Mouse (Mus musculus) midbrain, embryonic 13.5 days (tissue): Measurements from ENCODE around the gene Taldo1. TPM values are rescaled to one million over a fixed set of nuclear protein-coding genes. Genes with fewer than 3 reads are reported as not detected.
"Not testable (repeated sequence)": the region's sequence is repeated elsewhere in the genome, so short reads cannot be mapped to it uniquely, and the experiment has no call there.

Experiments used
- ATAC-seq: fragments of 200-750 bp; cut with Nextera tagmentation; 2 replicates; pipeline ENCODE4 v1.8.0; 2017; ENCODE audit warnings: mild to moderate bottlenecking, moderate TSS enrichment, moderate library complexity
- H3K27ac ChIP-seq: fragments of 300-500 bp; sonication (generic); 2 replicates; pipeline ENCODE4 v1.5.1; 2015; ENCODE audit warnings: inconsistent platforms, mild to moderate bottlenecking, moderate library complexity
- H3K27me3 ChIP-seq: fragments of 300-500 bp; sonication (generic); 2 replicates; pipeline ENCODE4 v1.6.1; 2015; ENCODE audit warnings: mild to moderate bottlenecking, inconsistent platforms
- H3K36me3 ChIP-seq: fragments of 300-500 bp; sonication (generic); 2 replicates; pipeline ENCODE4 v1.6.1; 2015; ENCODE audit warnings: mild to moderate bottlenecking, inconsistent platforms
- H3K4me1 ChIP-seq: fragments of 300-500 bp; sonication (generic); replicated peaks from 2 replicates; pipeline ENCODE4 v1.6.1; 2015; ENCODE audit warnings: inconsistent platforms
- H3K4me2 ChIP-seq: fragments of 300-500 bp; sonication (generic); replicated peaks from 2 replicates; pipeline ENCODE4 v1.6.1; 2015; ENCODE audit warnings: moderate library complexity, mild to moderate bottlenecking, inconsistent platforms
- H3K4me3 ChIP-seq: fragments of 300-500 bp; sonication (generic); replicated peaks from 2 replicates; pipeline ENCODE4 v1.5.1; 2015; ENCODE audit warnings: mild to moderate bottlenecking, inconsistent platforms
- H3K9ac ChIP-seq: fragments of 300-500 bp; sonication (generic); replicated peaks from 2 replicates; pipeline ENCODE4 v1.6.1; 2015; ENCODE audit warnings: mild to moderate bottlenecking, inconsistent platforms
- H3K9me3 ChIP-seq: fragments of 300-500 bp; sonication (generic); 2 replicates; pipeline ENCODE4 v1.6.1; 2016; ENCODE audit warnings: mild to moderate bottlenecking, inconsistent platforms
- WGBS: fragments of 180-500 bp; shearing (Covaris S2); methylation state at CpG from one replicate; pipeline ENCODE4 v1.1.7; 2015; 5-methylcytosine and 5-hydroxymethylcytosine counted together
- polyA plus RNA-seq: library from polyadenylated mRNA; unstranded; fragments of >200 nt; fragmentation: Nextera tagmentation; extraction: Ambion mirVana; gene quantifications from 2 replicates; pipeline ENCODE4 v1.2.1, GENCODE M21; 2015

Taldo1 gene
- polyA plus RNA-seq, 1 experiment from 2014 or later = 346 TPM

- peaks cover 3% of the 10 kb centered on the region; the same call in 1 of the 2 replicates for H3K36me3 ChIP-seq
- H3K4me2 ChIP-seq = no peak overlapping the region
- H3K27ac ChIP-seq = no peak overlapping the region
- 58% methylated on average over 9 of the region's 9 CpGs for WGBS
- ATAC-seq = no peak
- H3K4me1 ChIP-seq = peaks cover 14% of the 10 kb centered on the region
- no peak overlapping the region for H3K4me3 ChIP-seq
- no peak overlapping the region for H3K9ac ChIP-seq
- no peaks in the 10 kb centered on the region for H3K9me3 ChIP-seq
- H3K27me3 ChIP-seq = peaks cover 6% of the 10 kb centered on the region
These were observed 1.4 kb upstream of the Taldo1 start for GRCm38 (mm10) chr7:141390326-141391259.

GRCm38 (mm10) chr7:141392552-141393222, 688 bp downstream of the Taldo1 start:
- H3K4me2 ChIP-seq = peak overlapping the region; percentile 93
- peak overlapping the region; percentile 68 for H3K4me3 ChIP-seq
- no peaks in the 10 kb centered on the region for H3K9me3 ChIP-seq
- H3K4me1 ChIP-seq = peaks cover 14% of the 10 kb centered on the region
- H3K9ac ChIP-seq = peak overlapping the region; percentile 83
- 32% methylated on average over 9 of the region's 9 CpGs for WGBS
- H3K27me3 ChIP-seq = peaks cover 6% of the 10 kb centered on the region
- peak overlapping the region; percentile 79; the same call in 1 of the 2 replicates for H3K27ac ChIP-seq
- ATAC-seq = no peak
- peaks cover 21% of the 10 kb centered on the region for H3K36me3 ChIP-seq

DNA sequence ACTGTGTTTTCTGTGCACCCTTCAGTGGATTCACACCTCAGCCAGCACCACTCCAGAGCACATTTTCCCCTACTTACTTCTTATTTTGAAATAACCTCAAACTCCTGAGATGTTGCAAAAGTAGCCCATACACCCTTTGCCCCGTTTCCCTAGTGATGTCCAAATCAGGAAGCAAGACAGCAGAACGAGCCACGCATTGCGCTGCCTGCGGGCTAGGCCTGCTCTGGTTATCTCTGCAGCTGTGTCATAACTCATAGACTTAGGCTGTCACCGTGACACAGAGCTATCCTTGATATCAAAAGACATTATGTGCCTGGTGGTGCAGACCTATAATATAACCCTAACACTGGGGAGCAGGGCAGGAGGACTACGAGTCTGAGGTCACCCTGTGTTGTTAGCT, 2.2 kb downstream of the Taldo1 start:
- Histone ChIP-seq H3K27me3 (peaks cover 4% of the 10 kb centered on the region), H3K9ac (no peak overlapping the region), H3K4me2 (no peak overlapping the region), H3K9me3 (no peaks in the 10 kb centered on the region), H3K4me3 (no peak overlapping the region), H3K27ac (no peak overlapping the region), H3K4me1 (peaks cover 14% of the 10 kb centered on the region), H3K36me3 (peaks cover 35% of the 10 kb centered on the region)
- 88% methylated on average over 7 of the region's 7 CpGs for WGBS
- ATAC-seq = no peak

DNA sequence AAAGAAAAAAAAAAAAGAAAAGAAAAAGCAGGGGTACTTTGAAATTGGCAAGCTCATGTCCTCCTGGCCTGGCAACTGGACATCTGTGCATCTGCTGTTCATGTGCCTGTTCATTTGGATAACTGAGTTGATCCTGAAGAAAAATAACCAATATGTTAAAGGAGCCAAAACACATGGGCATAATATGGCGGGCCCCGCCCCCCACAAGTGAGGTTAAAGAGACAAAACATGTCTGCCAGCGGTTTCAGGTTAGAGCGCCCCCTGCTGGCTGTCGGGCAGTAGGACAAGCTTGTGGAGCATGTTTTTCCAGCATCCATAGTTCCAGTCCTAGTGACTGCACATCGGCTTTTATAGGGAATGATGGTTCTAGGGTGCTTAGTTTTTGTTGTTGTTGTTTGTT, 2.8 kb downstream of the Taldo1 start:
- Histone ChIP-seq H3K27me3 (no peaks in the 10 kb centered on the region), H3K4me2 (no peak overlapping the region), H3K27ac (no peak overlapping the region), H3K4me1 (peaks cover 14% of the 10 kb centered on the region), H3K36me3 (peaks cover 42% of the 10 kb centered on the region), H3K9me3 (no peaks in the 10 kb centered on the region), H3K9ac (no peak overlapping the region), H3K4me3 (no peak overlapping the region)
- 26% methylated on average over 6 of the region's 6 CpGs for WGBS
- no peak for ATAC-seq

DNA sequence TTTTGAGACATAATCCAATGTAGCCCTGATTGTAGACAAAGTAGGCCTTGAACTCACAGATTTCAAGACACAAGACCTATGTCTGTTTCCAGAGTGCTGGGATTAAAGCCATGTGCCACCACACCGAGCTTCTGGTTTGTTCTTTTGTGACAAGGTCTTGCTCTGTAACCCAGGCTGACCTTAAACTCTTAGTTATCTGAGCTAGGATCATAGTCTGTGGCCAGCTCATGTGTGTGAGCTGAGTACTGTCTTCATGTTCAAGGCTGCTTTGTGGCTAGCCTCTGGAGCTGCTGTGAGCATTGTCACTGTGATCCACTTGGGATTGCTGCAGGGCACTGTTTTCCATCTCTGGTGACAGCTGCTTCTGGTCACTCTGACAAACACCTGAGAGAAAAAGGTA, 3.3 kb downstream of the Taldo1 start:
- WGBS = 80% methylated on average over 1 of the region's 1 CpGs
- no peaks in the 10 kb centered on the region for H3K9me3 ChIP-seq
- peaks cover 14% of the 10 kb centered on the region for H3K4me1 ChIP-seq
- H3K9ac ChIP-seq = no peak overlapping the region
- no peak overlapping the region for H3K4me3 ChIP-seq
- no peak overlapping the region for H3K27ac ChIP-seq
- no peak overlapping the region for H3K4me2 ChIP-seq
- H3K27me3 ChIP-seq = no peaks in the 10 kb centered on the region
- peaks cover 47% of the 10 kb centered on the region for H3K36me3 ChIP-seq
- no peak for ATAC-seq

DNA sequence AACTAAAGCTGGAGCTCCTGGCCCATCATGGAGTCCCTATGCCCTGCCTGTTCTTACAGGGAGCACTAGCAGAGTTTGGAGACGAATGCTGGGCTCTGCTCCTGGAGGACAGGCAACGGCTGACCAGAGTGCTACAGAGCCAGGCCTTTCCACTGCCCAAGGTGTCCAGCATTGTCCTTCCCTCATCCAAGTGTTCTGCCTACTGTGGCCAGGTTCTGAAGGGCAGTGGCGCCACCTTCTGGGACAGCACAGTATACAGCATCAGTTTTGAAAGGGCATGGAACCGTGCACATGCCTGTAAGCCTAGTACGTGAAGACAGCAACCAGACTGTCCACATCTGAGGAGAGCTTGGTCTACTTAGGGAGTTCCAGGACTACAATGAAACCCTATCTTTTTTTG, 11.3 kb downstream of the Taldo1 start:
- no peak overlapping the region for H3K27ac ChIP-seq
- no peak overlapping the region for H3K4me2 ChIP-seq
- ATAC-seq = peak; percentile 58
- no peak overlapping the region for H3K9ac ChIP-seq
- no peaks in the 10 kb centered on the region for H3K27me3 ChIP-seq
- 42% methylated on average over 5 of the region's 5 CpGs for WGBS
- peaks cover 64% of the 10 kb centered on the region for H3K36me3 ChIP-seq
- H3K4me1 ChIP-seq = no peaks in the 10 kb centered on the region
- H3K9me3 ChIP-seq = no peaks in the 10 kb centered on the region
- no peak overlapping the region for H3K4me3 ChIP-seq

DNA sequence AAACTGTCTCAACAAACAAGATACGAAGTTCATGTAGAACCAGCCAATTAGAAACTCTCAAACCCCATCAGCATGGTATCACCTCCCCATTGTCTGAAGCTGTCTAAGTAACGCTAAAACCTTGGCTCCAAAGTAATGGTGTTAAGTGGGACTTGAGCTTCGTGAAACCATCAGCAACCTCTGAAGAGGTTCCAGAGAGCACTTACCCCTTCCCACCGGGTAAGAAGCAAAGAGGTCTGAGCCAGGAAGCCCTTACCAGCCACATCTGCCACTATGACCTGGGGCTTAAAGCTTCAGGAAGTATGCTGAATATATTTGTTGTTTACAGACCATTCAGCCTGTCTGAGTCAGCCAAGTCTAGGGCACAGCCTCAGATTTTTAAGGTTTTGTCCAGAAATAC, 13.5 kb downstream of the Taldo1 start:
- ATAC-seq = no peak
- H3K4me2 ChIP-seq = no peak overlapping the region
- WGBS = 82% methylated on average over 4 of the region's 4 CpGs
- H3K36me3 ChIP-seq = peaks cover 60% of the 10 kb centered on the region
- H3K4me3 ChIP-seq = no peak overlapping the region
- H3K9ac ChIP-seq = 0 out of 2 replicates have a peak overlapping the region, but pooled peaks have one; percentile 12
- 0 out of 2 replicates have a peak, but pooled peaks cover 4% of the 10 kb centered on the region for H3K4me1 ChIP-seq
- H3K9me3 ChIP-seq = no peaks in the 10 kb centered on the region
- H3K27ac ChIP-seq = no peak overlapping the region
- no peaks in the 10 kb centered on the region for H3K27me3 ChIP-seq

DNA sequence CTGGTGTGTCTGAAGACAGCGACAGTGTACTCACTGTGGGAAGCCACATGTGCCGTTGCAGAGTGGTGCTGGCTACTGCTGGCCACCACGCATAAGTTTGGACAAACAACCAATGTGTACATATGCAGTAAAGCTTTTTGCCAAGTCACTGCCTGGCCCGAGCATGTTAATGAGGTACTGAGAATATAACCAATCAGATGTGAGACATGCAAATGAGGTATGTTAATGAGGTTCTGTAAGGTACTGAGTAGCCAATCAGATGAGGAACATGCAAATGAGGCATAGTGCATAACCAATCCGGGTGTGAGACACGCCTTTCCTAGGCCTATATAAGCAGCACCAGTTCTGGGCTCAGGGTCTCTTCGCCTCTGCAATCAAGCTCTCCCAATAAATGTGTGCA, 15.7 kb downstream of the Taldo1 start:
- not testable (repeated sequence) for H3K4me2 ChIP-seq, ATAC-seq, H3K27ac ChIP-seq, H3K4me3 ChIP-seq, H3K9ac ChIP-seq, H3K9me3 ChIP-seq, H3K27me3 ChIP-seq
- Histone ChIP-seq H3K36me3 (peaks cover 41% of the 10 kb centered on the region), H3K4me1 (peaks cover 14% of the 10 kb centered on the region)
- 96% methylated on average over 7 of the region's 7 CpGs for WGBS

DNA sequence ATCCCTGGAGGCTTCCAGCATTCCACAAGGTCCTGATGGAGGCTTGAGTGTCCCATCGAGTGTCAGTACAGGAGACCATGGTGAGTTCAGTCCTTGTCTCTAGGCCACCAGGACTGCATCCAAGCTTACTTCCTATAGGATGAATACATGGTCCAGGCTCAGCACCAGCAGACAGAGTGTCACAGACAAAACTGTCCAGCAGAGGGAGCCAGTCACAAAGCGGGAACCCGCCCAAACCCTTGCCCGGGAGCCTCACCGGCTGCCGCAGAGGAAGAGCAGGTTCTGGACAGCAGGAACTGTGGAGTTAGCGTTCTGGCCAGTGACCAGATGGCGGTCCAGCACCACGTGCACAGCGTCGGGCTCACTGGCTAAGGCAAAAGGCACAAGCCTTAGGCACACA, 16.8 kb downstream of the Taldo1 start:
- Histone ChIP-seq H3K9ac (no peak overlapping the region), H3K4me3 (no peak overlapping the region), H3K4me1 (peaks cover 22% of the 10 kb centered on the region), H3K27ac (0 out of 2 replicates have a peak overlapping the region, but pooled peaks have one; percentile 2), H3K9me3 (no peaks in the 10 kb centered on the region), H3K4me2 (no peak overlapping the region), H3K36me3 (peaks cover 34% of the 10 kb centered on the region), H3K27me3 (no peaks in the 10 kb centered on the region)
- 8% methylated on average over 11 of the region's 11 CpGs for WGBS
- peak; percentile 62 for ATAC-seq

GRCm38 (mm10) chr7:141410631-141411030, 18.6 kb downstream of the Taldo1 start:
- Histone ChIP-seq H3K36me3 (peaks cover 31% of the 10 kb centered on the region), H3K4me3 (no peak overlapping the region), H3K9me3 (no peaks in the 10 kb centered on the region), H3K4me2 (no peak overlapping the region), H3K9ac (0 out of 2 replicates have a peak overlapping the region, but pooled peaks have one; percentile 30), H3K4me1 (peaks cover 27% of the 10 kb centered on the region), H3K27me3 (no peaks in the 10 kb centered on the region), H3K27ac (no peak overlapping the region)
- WGBS = 96% methylated on average over 8 of the region's 8 CpGs
- ATAC-seq = no peak

DNA sequence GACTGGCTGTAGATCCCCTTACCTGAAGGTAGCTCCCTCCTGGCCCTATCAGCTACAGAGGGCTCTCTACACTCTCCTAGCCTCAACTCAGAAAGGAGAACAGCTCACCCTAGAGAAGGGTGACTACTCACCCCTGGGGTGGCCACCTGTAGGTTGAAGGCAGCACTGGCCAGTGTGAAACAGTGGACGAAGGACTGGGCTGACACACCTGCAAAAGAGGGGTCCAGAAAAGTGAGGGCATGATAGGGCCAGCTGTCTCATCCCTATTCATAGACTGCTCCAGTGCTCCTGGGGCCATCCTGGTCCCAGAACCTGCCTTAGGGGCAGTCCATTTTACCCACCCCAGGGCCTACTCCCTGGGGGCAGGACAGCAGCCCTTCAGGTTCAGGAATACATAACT, 19.7 kb downstream of the Taldo1 start:
- no peak overlapping the region for H3K4me3 ChIP-seq
- peaks cover 31% of the 10 kb centered on the region for H3K36me3 ChIP-seq
- ATAC-seq = no peak
- no peaks in the 10 kb centered on the region for H3K9me3 ChIP-seq
- peaks cover 27% of the 10 kb centered on the region for H3K4me1 ChIP-seq
- 100% methylated on average over 1 of the region's 1 CpGs for WGBS
- H3K4me2 ChIP-seq = no peak overlapping the region
- H3K27me3 ChIP-seq = no peaks in the 10 kb centered on the region
- H3K9ac ChIP-seq = peak overlapping the region; percentile 23; the same call in 1 of the 2 replicates
- no peak overlapping the region for H3K27ac ChIP-seq

GRCm38 (mm10) chr7:141413331-141413730, 21.3 kb downstream of the Taldo1 start:
- peaks cover 21% of the 10 kb centered on the region for H3K36me3 ChIP-seq
- H3K4me2 ChIP-seq = peak overlapping the region; percentile 89
- H3K4me3 ChIP-seq = peak overlapping the region; percentile 76
- no peaks in the 10 kb centered on the region for H3K27me3 ChIP-seq
- peak overlapping the region; percentile 93 for H3K9ac ChIP-seq
- no peaks in the 10 kb centered on the region for H3K9me3 ChIP-seq
- peaks cover 27% of the 10 kb centered on the region for H3K4me1 ChIP-seq
- peak overlapping the region; percentile 88 for H3K27ac ChIP-seq
- WGBS = 5% methylated on average over 16 of the region's 16 CpGs
- ATAC-seq = peak; percentile 59
